Mouse (Mus musculus) cortical plate, adult 2 months (tissue): ENCODE results near the gene Mier1.

Experiments used
- CTCF ChIP-seq: fragments of 200-500 bp; IDR thresholded peaks from 2 replicates; pipeline ENCODE4 v1.5.1; 2011; ENCODE audit warnings: mild to moderate bottlenecking, control low read depth, low read length; ENCODE audit not compliant: insufficient read depth; ENCODE audit errors: extremely low read depth
- POLR2A ChIP-seq: fragments of 200-500 bp; IDR thresholded peaks from 2 replicates; pipeline ENCODE4 v1.6.1; 2011; ENCODE audit warnings: mild to moderate bottlenecking, low read length, control low read depth; ENCODE audit not compliant: insufficient read depth; ENCODE audit errors: extremely low read depth

GRCm38 (mm10) chr4:103123086-103123485 is 8.9 kb downstream of the Mier1 start:
- TF ChIP-seq CTCF, result no peak
- TF ChIP-seq POLR2A, result no peak
